Mouse (Mus musculus) forebrain, embryonic 16.5 days (tissue): ENCODE data around the gene Fam186b. TPM values are rescaled to one million over a fixed set of nuclear protein-coding genes. Genes with fewer than 3 reads are reported as not detected.
A peak's percentile ranks its signal among the peaks of the same experiment; 100 is the strongest.

Experiments used
- ATAC-seq: fragments of 200-750 bp; cut with Nextera tagmentation; 2 replicates; pipeline ENCODE4 v1.8.0; 2017; ENCODE audit warnings: mild to moderate bottlenecking, moderate library complexity
- H3K27ac ChIP-seq: fragments of 300-500 bp; sonication (generic); 2 replicates; pipeline ENCODE4 v1.5.1; 2014; ENCODE audit warnings: low read length, control low read depth
- H3K27me3 ChIP-seq: fragments of 300-500 bp; sonication (generic); replicated peaks from 2 replicates; pipeline ENCODE4 v1.6.1; 2014; ENCODE audit warnings: low read length; ENCODE audit not compliant: control insufficient read depth, insufficient read depth
- H3K36me3 ChIP-seq: fragments of 300-500 bp; sonication (generic); 2 replicates; pipeline ENCODE4 v1.6.1; 2014; ENCODE audit not compliant: control insufficient read depth, insufficient read depth
- H3K4me1 ChIP-seq: fragments of 300-500 bp; sonication (generic); replicated peaks from 2 replicates; pipeline ENCODE4 v1.6.1; 2014; ENCODE audit warnings: low read length; ENCODE audit not compliant: control insufficient read depth, insufficient read depth
- H3K4me2 ChIP-seq: fragments of 300-500 bp; sonication (generic); 2 replicates; pipeline ENCODE4 v1.6.1; 2014; ENCODE audit warnings: mild to moderate bottlenecking, low read length, control low read depth
- H3K4me3 ChIP-seq: fragments of 300-500 bp; sonication (generic); replicated peaks from 2 replicates; pipeline ENCODE4 v1.5.1; 2014; ENCODE audit warnings: mild to moderate bottlenecking, low read length, control low read depth
- H3K9ac ChIP-seq: fragments of 300-500 bp; sonication (generic); replicated peaks from 2 replicates; pipeline ENCODE4 v1.6.1; 2014; ENCODE audit warnings: low read depth, low read length, control low read depth
- H3K9me3 ChIP-seq: fragments of 300-500 bp; sonication (generic); 2 replicates; pipeline ENCODE4 v1.6.1; 2016; ENCODE audit warnings: low read length; ENCODE audit not compliant: control insufficient read depth
- WGBS: fragments of 180-500 bp; shearing (Covaris S2); extraction: QIAGEN DNeasy Blood & Tissue Kit; methylation state at CpG from one replicate; pipeline ENCODE4 v1.1.7; 2014; 5-methylcytosine and 5-hydroxymethylcytosine counted together
- polyA plus RNA-seq: library from polyadenylated mRNA; unstranded; fragments of >200 nt; fragmentation: Nextera tagmentation; extraction: Ambion mirVana; gene quantifications from 2 replicates; pipeline ENCODE4 v1.2.1, GENCODE M21; 2015

Gene Fam186b
- polyA plus RNA-seq, 1 experiment from 2014 or later = 0.42 TPM

DNA sequence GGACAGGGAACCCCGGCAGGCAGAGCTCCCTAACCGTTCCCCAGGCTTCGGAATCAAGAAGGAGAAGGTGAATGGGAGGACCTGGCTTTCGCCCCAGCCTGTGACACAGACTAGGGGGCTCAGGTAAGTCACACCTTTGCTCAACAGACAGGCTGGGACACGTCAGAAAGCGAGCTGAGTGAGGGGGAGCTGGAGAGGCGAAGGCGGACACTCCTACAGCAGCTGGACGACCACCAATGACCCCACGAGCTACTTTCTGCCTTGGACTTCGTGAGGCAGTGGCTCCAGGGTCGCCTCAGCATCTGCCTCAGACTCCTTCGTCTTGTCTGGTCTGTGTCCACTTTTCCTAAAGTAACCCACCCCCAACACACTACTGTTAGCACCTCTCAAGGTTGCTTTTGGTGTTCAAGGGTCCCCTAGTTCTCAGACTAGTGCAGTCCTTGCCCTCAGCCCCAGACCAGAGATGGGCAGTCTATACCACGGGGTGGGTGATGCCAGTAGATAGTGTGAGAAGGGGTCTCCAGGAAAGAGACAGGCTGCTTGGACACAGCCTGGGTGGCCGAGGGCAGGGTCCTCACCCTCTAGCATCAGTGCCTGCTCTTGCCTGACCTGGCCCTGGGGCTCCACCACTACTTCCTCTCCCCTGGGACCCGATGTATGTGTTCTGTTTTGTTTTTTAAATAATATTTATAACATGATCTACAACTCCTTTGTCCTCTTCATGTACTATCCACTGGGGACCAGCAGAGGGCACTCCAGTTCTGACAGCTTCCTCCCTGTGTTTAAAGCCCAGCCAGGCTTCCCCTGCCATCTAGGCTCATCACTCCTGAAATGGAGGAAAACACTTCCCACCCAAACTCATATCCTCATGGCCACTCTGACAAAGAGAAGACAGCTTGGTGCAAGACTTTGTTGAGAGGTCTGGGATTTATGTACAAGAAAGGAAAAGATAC, 20.9 kb upstream of the Fam186b start:
- no peak overlapping the region for H3K4me3 ChIP-seq
- H3K9ac ChIP-seq = peak overlapping the region; percentile 3; the same call in 1 of the 2 replicates
- no peaks in the 10 kb centered on the region for H3K27me3 ChIP-seq
- peaks cover 29% of the 10 kb centered on the region for H3K36me3 ChIP-seq
- ATAC-seq = peak; percentile 66
- no peaks in the 10 kb centered on the region for H3K4me1 ChIP-seq
- 83% methylated on average over 16 of the region's 16 CpGs for WGBS
- no peaks in the 10 kb centered on the region for H3K9me3 ChIP-seq
- H3K27ac ChIP-seq = peak overlapping the region; percentile 67
- H3K4me2 ChIP-seq = no peak overlapping the region

- Histone ChIP-seq H3K9me3 (no peaks in the 10 kb centered on the region), H3K9ac (no peak overlapping the region), H3K36me3 (peaks cover 40% of the 10 kb centered on the region), H3K4me3 (no peak overlapping the region), H3K4me1 (no peaks in the 10 kb centered on the region), H3K4me2 (no peak overlapping the region), H3K27me3 (no peaks in the 10 kb centered on the region), H3K27ac (no peak overlapping the region)
- no peak for ATAC-seq
- WGBS = 94% methylated on average over 16 of the region's 16 CpGs
Measured at GRCm38 (mm10) chr15:99314891-99315290, 19.2 kb upstream of the Fam186b start.

DNA sequence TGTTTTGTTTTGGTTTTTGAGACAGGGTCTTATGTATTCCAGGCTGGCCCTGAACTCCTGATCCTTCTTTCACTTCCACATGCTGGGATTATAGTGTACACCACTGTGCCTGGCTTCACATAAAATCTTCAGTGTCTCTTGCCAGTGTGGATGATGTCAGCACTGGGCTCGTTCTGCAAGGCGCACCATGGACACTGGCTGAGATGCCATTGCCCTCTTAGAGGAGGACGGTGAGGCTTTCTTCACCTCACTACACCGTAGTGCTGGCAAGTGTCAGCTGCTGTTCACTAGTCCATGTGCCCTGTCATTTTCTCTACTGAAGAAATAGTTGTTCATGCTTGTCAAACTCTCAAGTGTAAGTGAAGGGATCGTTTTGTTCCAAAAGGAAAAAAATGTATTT, 14.9 kb upstream of the Fam186b start:
- 95% methylated on average over 5 of the region's 5 CpGs for WGBS
- H3K27ac ChIP-seq = no peak overlapping the region
- no peak overlapping the region for H3K9ac ChIP-seq
- peaks cover 65% of the 10 kb centered on the region for H3K36me3 ChIP-seq
- H3K4me2 ChIP-seq = no peak overlapping the region
- no peaks in the 10 kb centered on the region for H3K27me3 ChIP-seq
- H3K4me3 ChIP-seq = no peak overlapping the region
- ATAC-seq = no peak
- H3K9me3 ChIP-seq = no peaks in the 10 kb centered on the region
- H3K4me1 ChIP-seq = no peaks in the 10 kb centered on the region

- Histone ChIP-seq H3K4me3 (no peak overlapping the region), H3K4me2 (no peak overlapping the region), H3K36me3 (peaks cover 65% of the 10 kb centered on the region), H3K4me1 (no peaks in the 10 kb centered on the region), H3K27me3 (no peaks in the 10 kb centered on the region), H3K9ac (no peak overlapping the region), H3K27ac (no peak overlapping the region), H3K9me3 (no peaks in the 10 kb centered on the region)
- ATAC-seq = no peak
- WGBS = 92% methylated on average over 9 of the region's 9 CpGs
Measured at GRCm38 (mm10) chr15:99309549-99309948, 13.9 kb upstream of the Fam186b start.

- H3K36me3 ChIP-seq = peaks cover 64% of the 10 kb centered on the region
- no peaks in the 10 kb centered on the region for H3K27me3 ChIP-seq
- no peaks in the 10 kb centered on the region for H3K4me1 ChIP-seq
- no peak overlapping the region for H3K4me2 ChIP-seq
- H3K9ac ChIP-seq = no peak overlapping the region
- ATAC-seq = no peak
- WGBS = 86% methylated on average over 9 of the region's 9 CpGs
- no peaks in the 10 kb centered on the region for H3K9me3 ChIP-seq
- no peak overlapping the region for H3K4me3 ChIP-seq
- no peak overlapping the region for H3K27ac ChIP-seq
Measured at GRCm38 (mm10) chr15:99307476-99307875, 11.8 kb upstream of the Fam186b start.

DNA sequence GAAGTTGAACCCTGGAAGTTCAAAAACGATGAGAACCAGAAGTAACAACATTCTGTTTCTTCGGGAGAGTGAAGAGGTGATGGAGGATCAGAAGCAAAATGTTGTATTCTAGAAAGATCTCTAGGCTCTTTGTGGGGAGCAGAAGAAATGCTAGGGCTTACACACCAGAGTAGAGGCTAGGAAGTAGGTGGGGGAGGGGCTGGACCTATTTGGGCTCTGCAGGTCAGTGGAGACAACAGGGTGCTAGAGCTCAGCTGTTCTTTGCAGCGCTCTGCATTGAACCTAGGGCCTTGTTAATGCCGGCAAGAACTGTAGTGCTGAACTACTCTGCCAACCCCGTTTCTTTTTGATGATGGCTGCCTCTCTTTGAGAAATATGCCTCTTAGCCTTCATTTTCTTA, 525 bp upstream of the Fam186b start:
- ATAC-seq = no peak
- WGBS = 38% methylated on average over 5 of the region's 5 CpGs
- Histone ChIP-seq H3K4me3 (peak overlapping the region; percentile 74), H3K36me3 (no peaks in the 10 kb centered on the region), H3K27me3 (no peaks in the 10 kb centered on the region), H3K9ac (0 out of 2 replicates have a peak overlapping the region, but pooled peaks have one; percentile 3), H3K4me2 (peak overlapping the region; percentile 48), H3K4me1 (peaks cover 20% of the 10 kb centered on the region), H3K27ac (peak overlapping the region; percentile 24; the same call in 1 of the 2 replicates), H3K9me3 (no peaks in the 10 kb centered on the region)

DNA sequence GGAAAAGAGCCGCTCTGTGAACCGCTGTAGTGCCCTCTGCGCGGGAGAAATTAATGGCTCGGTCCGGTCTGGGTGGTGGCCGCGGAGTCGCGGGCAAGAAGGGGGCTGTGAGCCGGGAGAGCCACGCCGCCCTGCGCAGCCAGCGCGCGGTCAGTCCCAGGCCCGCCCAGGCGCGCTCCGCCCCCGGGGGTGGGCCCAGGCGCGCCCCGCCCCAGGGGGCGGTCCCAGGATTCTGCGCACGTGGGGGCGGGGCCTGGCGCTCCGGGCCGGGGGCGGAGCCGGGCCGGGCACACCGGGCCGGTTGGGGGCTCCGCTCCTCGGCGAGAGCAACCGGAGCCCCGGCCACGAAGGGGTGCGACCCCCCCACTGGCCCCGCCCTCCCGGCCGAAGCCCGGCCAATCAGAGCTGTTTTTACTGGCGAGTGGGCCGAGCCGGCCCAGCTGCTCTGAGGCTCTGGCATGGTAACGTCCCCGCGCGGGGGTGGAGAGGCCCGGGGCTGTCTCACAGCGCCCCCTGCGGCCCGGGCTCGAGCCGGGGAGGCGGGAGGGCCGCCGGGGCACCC, 794 bp downstream of the Fam186b start, which contains the start of gene Prpf40b:
Prpf40b (plus strand) TSS at position 275 of the 562 bp plus-strand sequence.
- peak within 1 kb of the TSS; percentile 93 for H3K27ac ChIP-seq
- peaks cover 20% of the 10 kb centered on the region for H3K4me1 ChIP-seq
- no peaks in the 10 kb centered on the region for H3K36me3 ChIP-seq
- H3K9me3 ChIP-seq = no peaks in the 10 kb centered on the region
- 0% methylated on average over 38 of the region's 64 CpGs for WGBS
- peak; percentile 95 for ATAC-seq
- no peaks in the 10 kb centered on the region for H3K27me3 ChIP-seq
- H3K4me2 ChIP-seq = peak within 1 kb of the TSS; percentile 48
- H3K4me3 ChIP-seq = peak within 1 kb of the TSS; percentile 74
- peak within 1 kb of the TSS; percentile 78 for H3K9ac ChIP-seq

- H3K4me1 ChIP-seq = peaks cover 20% of the 10 kb centered on the region
- H3K9me3 ChIP-seq = no peaks in the 10 kb centered on the region
- H3K27me3 ChIP-seq = no peaks in the 10 kb centered on the region
- peak overlapping the region; percentile 93 for H3K27ac ChIP-seq
- 26% methylated on average over 16 of the region's 16 CpGs for WGBS
- no peaks in the 10 kb centered on the region for H3K36me3 ChIP-seq
- no peak for ATAC-seq
- H3K4me3 ChIP-seq = peak overlapping the region; percentile 74
- H3K4me2 ChIP-seq = peak overlapping the region; percentile 48
- H3K9ac ChIP-seq = peak overlapping the region; percentile 78
Measured at GRCm38 (mm10) chr15:99294287-99294686, 1.4 kb downstream of the Fam186b start.

DNA sequence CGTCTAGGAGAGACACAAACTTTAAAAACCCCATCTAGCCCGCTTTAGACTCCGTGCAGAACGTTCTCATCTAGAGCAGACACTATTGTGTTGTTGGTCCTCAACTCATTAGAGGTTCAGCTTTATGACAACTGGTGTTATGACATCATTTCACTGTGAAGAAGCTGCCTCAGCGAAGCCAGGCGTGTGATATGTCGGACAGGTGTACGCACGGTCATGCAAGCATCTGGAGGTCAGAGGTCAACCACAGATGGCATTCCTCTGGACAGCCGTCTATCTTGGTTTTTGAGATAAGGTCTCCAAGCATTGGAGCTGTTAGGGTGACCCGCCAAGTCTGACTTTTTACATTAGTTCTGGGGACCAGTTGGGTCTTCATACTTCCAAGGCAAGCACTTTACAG, 5.1 kb downstream of the Fam186b start:
- no peak overlapping the region for H3K4me3 ChIP-seq
- peaks cover 8% of the 10 kb centered on the region for H3K4me1 ChIP-seq
- H3K9ac ChIP-seq = no peak overlapping the region
- no peaks in the 10 kb centered on the region for H3K36me3 ChIP-seq
- 95% methylated on average over 11 of the region's 11 CpGs for WGBS
- no peak overlapping the region for H3K4me2 ChIP-seq
- ATAC-seq = no peak
- no peaks in the 10 kb centered on the region for H3K27me3 ChIP-seq
- H3K27ac ChIP-seq = no peak overlapping the region
- no peaks in the 10 kb centered on the region for H3K9me3 ChIP-seq
